Mouse (Mus musculus) C2C12 (cell line): Measurements from ENCODE around the gene Rnf225. TPM values are rescaled to one million over a fixed set of nuclear protein-coding genes. Genes with fewer than 3 reads are reported as not detected.
A peak's percentile ranks its signal among the peaks of the same experiment; 100 is the strongest.
"Not testable (repeated sequence)": the region's sequence is repeated elsewhere in the genome, so short reads cannot be mapped to it uniquely, and the experiment has no call there.

Experiments used
- H3K27me3 ChIP-seq: one replicate; pipeline ENCODE4 v1.6.1; 2011; ENCODE audit not compliant: control insufficient read depth, insufficient read depth, insufficient read length
- H3K36me3 ChIP-seq: one replicate; pipeline ENCODE4 v1.6.1; 2011; ENCODE audit not compliant: control insufficient read depth, insufficient read depth
- H3K4me3 ChIP-seq: one replicate; pipeline ENCODE4 v1.5.1; 2011; ENCODE audit warnings: mild to moderate bottlenecking, control low read depth; ENCODE audit not compliant: poor library complexity, insufficient read depth, severe bottlenecking
- H3K79me2 ChIP-seq: one replicate; pipeline ENCODE4 v1.6.1; 2011; ENCODE audit not compliant: control insufficient read depth, insufficient read depth
- H3K79me3 ChIP-seq: one replicate; pipeline ENCODE4 v1.6.1; 2011; ENCODE audit warnings: low read depth, control low read depth
- H3ac ChIP-seq: one replicate; pipeline ENCODE3; 2011; ENCODE audit warnings: low read depth; ENCODE audit not compliant: control insufficient read depth, insufficient read length
- CEBPB ChIP-seq: IDR thresholded peaks from one replicate; pipeline ENCODE4 v1.6.1; 2011; ENCODE audit warnings: low read depth, mild to moderate bottlenecking, control low read depth, moderate library complexity
- CTCF ChIP-seq: IDR thresholded peaks from one replicate; pipeline ENCODE4 v1.5.1; 2011; ENCODE audit not compliant: control insufficient read depth, insufficient read depth, insufficient read length
- FOSL1 ChIP-seq: IDR thresholded peaks from one replicate; pipeline ENCODE4 v1.8.0; 2011; ENCODE audit warnings: mild to moderate bottlenecking, low read length; ENCODE audit not compliant: poor library complexity, insufficient read depth, severe bottlenecking
- MAX ChIP-seq: IDR thresholded peaks from one replicate; pipeline ENCODE4 v1.6.1; 2011; ENCODE audit warnings: mild to moderate bottlenecking, control low read depth
- MYOD1 ChIP-seq: IDR thresholded peaks from one replicate; pipeline ENCODE4 v1.6.1; 2011; ENCODE audit warnings: low read depth; ENCODE audit not compliant: control insufficient read depth, insufficient read length
- MYOG ChIP-seq: IDR thresholded peaks from one replicate; pipeline ENCODE4 v1.6.1; 2011; ENCODE audit not compliant: control insufficient read depth, insufficient read length; ENCODE audit errors: extremely low read depth
- USF1 ChIP-seq: IDR thresholded peaks from one replicate; pipeline ENCODE4 v1.6.1; 2011; ENCODE audit warnings: low read depth, mild to moderate bottlenecking, control low read depth, moderate library complexity
- long read RNA-seq, 2 experiments: library from polyadenylated mRNA; unstranded; transcript quantifications; one replicate each; pipeline ENCODE4 v2.0.0; 2019 to 2020
- polyA plus RNA-seq: library from polyadenylated mRNA; unstranded; fragments of >200 nt; fragmentation: generic; extraction: Trizol; gene quantifications from one replicate; pipeline ENCODE4 v1.2.1, GENCODE M21; 2012; ENCODE audit warnings: missing spikeins

The Rnf225 gene
- 1.6 TPM for polyA plus RNA-seq
- long read RNA-seq, experiment 1 = 0 reads
- long read RNA-seq, experiment 2, partial matches to known transcripts = 0 of 2 reads
- long read RNA-seq, experiment 2, other reads (novel, unspliced or antisense) = 2 of 2 reads

GRCm38 (mm10) chr7:12927191-12927680 lies at the start of gene Rnf225:
Rnf225 (plus strand) TSS chr7:12927416.
- no peak within 1 kb of the TSS for H3K4me3 ChIP-seq
- peaks cover 32% of the 10 kb centered on the region for H3K79me2 ChIP-seq
- H3K27me3 ChIP-seq = no peaks in the 10 kb centered on the region
- TF ChIP-seq USF1 = no peak
- TF ChIP-seq MAX = no peak
- no peak for TF ChIP-seq CEBPB
- TF ChIP-seq MYOD1 = no peak
- no peak for TF ChIP-seq MYOG
- TF ChIP-seq CTCF = no peak
- no peak for TF ChIP-seq FOSL1
- H3K79me3 ChIP-seq = peaks cover 30% of the 10 kb centered on the region
- H3ac ChIP-seq = no peak within 1 kb of the TSS
- H3K36me3 ChIP-seq = peaks cover 45% of the 10 kb centered on the region

- no peak overlapping the region for H3K4me3 ChIP-seq
- TF ChIP-seq FOSL1 = no peak
- TF ChIP-seq MYOG = no peak
- TF ChIP-seq USF1 = no peak
- TF ChIP-seq MAX = no peak
- no peak for TF ChIP-seq CEBPB
- no peak for TF ChIP-seq MYOD1
- TF ChIP-seq CTCF = no peak
- no peak overlapping the region for H3ac ChIP-seq
- H3K79me3 ChIP-seq = no peaks in the 10 kb centered on the region
- H3K36me3 ChIP-seq = no peaks in the 10 kb centered on the region
- H3K27me3 ChIP-seq = no peaks in the 10 kb centered on the region
- H3K79me2 ChIP-seq = no peaks in the 10 kb centered on the region
These were observed 47.2 kb upstream of the Rnf225 start for GRCm38 (mm10) chr7:12880036-12880435.

GRCm38 (mm10) chr7:12880497-12880896 lies 46.7 kb upstream of the Rnf225 start:
- H3K79me3 ChIP-seq, H3ac ChIP-seq, H3K27me3 ChIP-seq, H3K36me3 ChIP-seq, H3K4me3 ChIP-seq, H3K79me2 ChIP-seq: not testable (repeated sequence)

- no peaks in the 10 kb centered on the region for H3K27me3 ChIP-seq
- H3K4me3 ChIP-seq = peak within 1 kb of the TSS; percentile 46
- H3ac ChIP-seq = peak within 1 kb of the TSS; percentile 74
- H3K79me3 ChIP-seq = no peaks in the 10 kb centered on the region
- TF ChIP-seq MYOD1 (no peak), FOSL1 (no peak), CTCF (no peak), USF1 (no peak), MAX (peak; percentile 21), MYOG (no peak), CEBPB (no peak)
- H3K36me3 ChIP-seq = no peaks in the 10 kb centered on the region
- no peaks in the 10 kb centered on the region for H3K79me2 ChIP-seq
These were observed 46.1 kb upstream of the Rnf225 start, which contains the start of gene Zfp128 for GRCm38 (mm10) chr7:12880911-12881660. Zfp128 (plus strand) TSS chr7:12881177.

GRCm38 (mm10) chr7:12886563-12887266 lies 40.5 kb upstream of the Rnf225 start:
- Histone ChIP-seq H3K27me3 (no peaks in the 10 kb centered on the region), H3K79me3 (no peaks in the 10 kb centered on the region), H3K36me3 (no peaks in the 10 kb centered on the region), H3K79me2 (no peaks in the 10 kb centered on the region), H3ac (no peak overlapping the region), H3K4me3 (no peak overlapping the region)
- TF ChIP-seq MYOG (no peak), FOSL1 (no peak), USF1 (no peak), CTCF (no peak), MAX (no peak), MYOD1 (no peak), CEBPB (no peak)

GRCm38 (mm10) chr7:12887585-12887984 lies 39.6 kb upstream of the Rnf225 start:
- Histone ChIP-seq H3K36me3 (no peaks in the 10 kb centered on the region), H3K4me3 (no peak overlapping the region), H3K79me2 (no peaks in the 10 kb centered on the region), H3K79me3 (no peaks in the 10 kb centered on the region), H3K27me3 (no peaks in the 10 kb centered on the region), H3ac (no peak overlapping the region)
- no peak for TF ChIP-seq MAX
- no peak for TF ChIP-seq CEBPB
- TF ChIP-seq USF1 = no peak
- TF ChIP-seq MYOG = no peak
- no peak for TF ChIP-seq MYOD1
- no peak for TF ChIP-seq CTCF
- no peak for TF ChIP-seq FOSL1
